Mouse (Mus musculus) olfactory bulb, adult 2 months (tissue): Measurements from ENCODE around the gene Vav1.

Experiments
- CTCF ChIP-seq: fragments of 200-500 bp; IDR thresholded peaks from 2 replicates; pipeline ENCODE4 v1.5.1; 2012; ENCODE audit warnings: low read depth, mild to moderate bottlenecking, low read length, moderate library complexity; ENCODE audit not compliant: insufficient read depth
- POLR2A ChIP-seq: fragments of 200-500 bp; IDR thresholded peaks from 2 replicates; pipeline ENCODE4 v1.6.1; 2012; ENCODE audit warnings: mild to moderate bottlenecking, low read depth, low read length, moderate library complexity; ENCODE audit not compliant: insufficient read depth

DNA sequence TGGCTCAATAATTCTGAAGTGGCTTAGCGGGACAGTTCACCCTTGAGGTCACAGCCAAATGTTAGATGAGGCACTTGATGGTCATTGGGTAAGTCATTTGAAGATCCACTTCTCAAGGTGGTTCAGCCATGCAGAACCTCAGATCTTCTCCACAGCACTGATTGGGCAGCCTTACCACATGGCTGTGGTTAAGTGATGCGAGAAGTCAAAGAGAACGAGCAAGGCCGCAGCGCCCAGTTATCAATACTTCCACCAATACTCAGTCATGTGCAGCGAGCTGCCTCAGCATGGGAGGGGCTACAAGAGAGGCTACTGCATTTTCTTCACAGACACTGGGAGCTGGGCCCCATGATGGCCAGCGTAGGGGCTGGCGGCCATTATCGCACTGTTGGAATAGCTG lies 14.1 kb downstream of the Vav1 start:
- TF ChIP-seq CTCF: no peak
- no peak for TF ChIP-seq POLR2A
